Mouse (Mus musculus) CD4-positive, CD25-positive, alpha-beta regulatory T cell, adult 4 months (primary cell): ENCODE measurements around the gene Hist1h2ag. TPM values are rescaled to one million over a fixed set of nuclear protein-coding genes. Genes with fewer than 3 reads are reported as not detected.

ENCODE experiments used
- ATAC-seq: one replicate; pipeline ENCODE4 v1.8.0; 2017
- polyA plus RNA-seq, 2 experiments: library from polyadenylated mRNA; unstranded; fragments of 100-300 nt; shearing (Covaris generic); gene quantifications; one replicate each; pipeline ENCODE4 v1.2.1; 2017

Gene Hist1h2ag
- polyA plus RNA-seq, 2 experiments from 2014 or later: not detected

- no peak for ATAC-seq
Observed at GRCm38 (mm10) chr13:22036149-22036956, 6.4 kb downstream of the Hist1h2ag start.

DNA sequence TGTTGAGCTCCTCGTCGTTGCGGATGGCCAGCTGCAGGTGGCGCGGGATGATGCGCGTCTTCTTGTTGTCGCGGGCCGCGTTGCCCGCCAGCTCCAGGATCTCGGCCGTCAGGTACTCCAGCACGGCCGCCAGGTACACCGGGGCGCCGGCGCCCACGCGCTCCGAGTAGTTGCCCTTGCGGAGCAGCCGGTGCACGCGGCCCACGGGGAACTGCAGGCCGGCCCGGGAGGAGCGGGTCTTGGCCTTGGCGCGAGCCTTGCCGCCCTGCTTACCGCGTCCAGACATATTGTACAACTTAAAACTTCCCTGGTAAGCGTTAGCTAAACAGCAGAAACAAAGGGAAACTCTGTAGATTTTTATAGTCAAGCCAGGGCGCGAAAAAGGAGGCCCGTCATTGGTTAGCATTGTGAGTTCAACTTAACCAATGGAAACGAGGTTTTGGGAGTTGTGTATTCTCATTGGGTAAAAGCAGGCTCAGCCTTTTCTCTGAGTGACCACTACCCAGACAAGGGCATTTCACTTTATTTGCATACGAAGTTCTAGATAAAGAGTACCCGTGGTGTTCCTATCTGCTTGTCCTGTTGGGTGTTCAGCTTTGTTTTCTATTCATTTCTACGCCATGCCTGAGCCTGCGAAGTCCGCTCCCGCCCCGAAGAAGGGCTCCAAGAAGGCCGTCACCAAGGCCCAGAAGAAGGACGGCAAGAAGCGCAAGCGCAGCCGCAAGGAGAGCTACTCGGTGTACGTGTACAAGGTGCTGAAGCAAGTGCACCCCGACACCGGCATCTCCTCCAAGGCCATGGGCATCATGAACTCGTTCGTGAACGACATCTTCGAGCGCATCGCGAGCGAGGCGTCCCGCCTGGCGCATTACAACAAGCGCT is 7.2 kb downstream of the Hist1h2ag start, which contains the start of the genes Hist1h2ah and Hist1h2bk:
Gene Hist1h2ah, minus strand, starts transcription at position 302 of the 882 bp plus-strand sequence.
Gene Hist1h2bk, plus strand, starts transcription at position 604 of the 882 bp plus-strand sequence.
- peak; percentile 99 for ATAC-seq

DNA sequence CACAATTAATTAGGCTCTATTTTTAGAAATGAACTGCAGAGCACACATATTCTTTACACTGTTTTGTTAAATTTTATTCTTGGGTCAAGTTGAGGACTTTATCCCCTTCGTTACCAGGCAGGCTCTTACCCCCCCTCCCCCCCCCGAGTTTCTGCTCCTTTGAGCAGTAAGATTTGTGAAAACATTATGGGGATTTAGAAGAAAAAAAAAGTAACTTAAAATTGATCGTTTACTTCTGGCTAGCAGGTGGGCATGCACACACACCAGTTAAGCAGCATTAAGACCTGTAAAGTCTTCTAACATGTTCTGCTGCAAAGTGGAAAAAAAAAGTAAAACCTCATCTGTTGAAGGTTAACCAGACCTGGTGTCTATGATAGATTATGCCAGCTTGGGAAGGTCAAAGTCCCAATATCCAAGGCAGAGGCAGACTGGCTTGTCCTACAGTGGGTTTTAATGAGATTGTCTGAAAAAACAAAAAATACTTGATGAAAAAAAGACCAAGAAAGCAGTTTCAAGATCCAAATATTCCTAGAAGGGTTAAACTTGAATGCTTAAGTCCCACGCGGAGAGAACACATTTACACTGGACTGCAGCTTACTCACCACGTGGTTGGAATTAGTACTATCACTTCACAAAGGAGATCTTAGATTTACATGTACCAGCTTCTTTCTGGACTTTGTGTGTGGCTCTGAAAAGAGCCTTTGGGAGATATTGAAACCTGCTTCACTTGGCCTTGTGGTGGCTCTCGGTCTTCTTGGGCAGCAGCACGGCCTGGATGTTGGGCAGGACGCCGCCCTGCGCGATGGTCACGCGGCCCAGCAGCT is 8.1 kb downstream of the Hist1h2ag start:
- no peak for ATAC-seq

DNA sequence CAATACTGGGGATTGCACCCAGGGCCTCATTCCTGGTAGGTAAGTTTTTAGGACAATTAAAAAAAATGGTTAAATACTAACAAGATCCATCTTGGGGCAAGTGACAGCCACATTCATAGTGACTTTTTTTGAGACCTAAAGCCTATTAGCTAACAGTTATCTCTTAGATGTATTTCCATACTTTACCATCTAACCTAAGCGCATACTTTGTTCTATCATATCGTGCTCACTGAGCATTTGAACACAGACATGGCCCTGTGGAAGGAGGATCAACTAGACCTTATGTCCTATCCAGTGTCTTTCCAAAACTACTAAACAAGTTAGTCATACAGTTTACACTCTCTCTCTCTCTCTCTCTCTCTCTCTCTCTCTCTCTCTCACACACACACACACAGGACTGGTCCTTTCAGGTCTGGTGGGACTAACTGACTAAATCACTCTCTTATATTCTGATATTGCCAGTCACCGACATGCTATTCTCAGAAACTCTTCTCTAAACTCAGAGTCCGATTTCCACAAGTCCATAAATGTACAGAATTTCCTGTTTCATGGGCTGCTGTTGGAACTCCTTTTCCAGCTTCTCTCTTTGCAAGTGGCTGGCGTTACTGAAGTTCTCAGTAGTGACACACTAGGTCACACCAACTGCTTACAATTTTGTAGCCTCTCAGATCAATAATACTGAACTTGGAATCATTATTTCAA is 8.9 kb downstream of the Hist1h2ag start:
- ATAC-seq: no peak

- no peak for ATAC-seq
Observed at GRCm38 (mm10) chr13:22030493-22030892, 12.3 kb downstream of the Hist1h2ag start.

DNA sequence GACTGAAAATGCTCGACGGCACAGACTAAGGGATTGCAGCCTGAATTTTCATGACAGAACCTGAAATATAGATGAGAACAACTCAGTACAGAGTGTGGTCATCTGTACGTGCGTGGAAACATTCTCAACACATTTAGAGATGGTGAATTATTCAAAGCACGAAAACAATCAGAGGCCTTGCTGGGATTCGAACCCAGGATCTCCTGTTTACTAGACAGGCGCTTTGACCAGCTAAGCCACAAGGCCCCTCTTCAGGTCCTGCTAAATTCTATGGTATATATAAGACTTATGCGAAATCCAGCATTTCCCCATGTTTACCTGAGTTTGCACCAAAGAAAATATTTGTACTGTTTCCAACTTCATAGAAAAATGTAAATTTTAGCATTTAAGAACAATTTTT is 12.8 kb downstream of the Hist1h2ag start:
- ATAC-seq: no peak

GRCm38 (mm10) chr13:22028673-22029460 is 13.9 kb downstream of the Hist1h2ag start:
- peak; percentile 76 for ATAC-seq

DNA sequence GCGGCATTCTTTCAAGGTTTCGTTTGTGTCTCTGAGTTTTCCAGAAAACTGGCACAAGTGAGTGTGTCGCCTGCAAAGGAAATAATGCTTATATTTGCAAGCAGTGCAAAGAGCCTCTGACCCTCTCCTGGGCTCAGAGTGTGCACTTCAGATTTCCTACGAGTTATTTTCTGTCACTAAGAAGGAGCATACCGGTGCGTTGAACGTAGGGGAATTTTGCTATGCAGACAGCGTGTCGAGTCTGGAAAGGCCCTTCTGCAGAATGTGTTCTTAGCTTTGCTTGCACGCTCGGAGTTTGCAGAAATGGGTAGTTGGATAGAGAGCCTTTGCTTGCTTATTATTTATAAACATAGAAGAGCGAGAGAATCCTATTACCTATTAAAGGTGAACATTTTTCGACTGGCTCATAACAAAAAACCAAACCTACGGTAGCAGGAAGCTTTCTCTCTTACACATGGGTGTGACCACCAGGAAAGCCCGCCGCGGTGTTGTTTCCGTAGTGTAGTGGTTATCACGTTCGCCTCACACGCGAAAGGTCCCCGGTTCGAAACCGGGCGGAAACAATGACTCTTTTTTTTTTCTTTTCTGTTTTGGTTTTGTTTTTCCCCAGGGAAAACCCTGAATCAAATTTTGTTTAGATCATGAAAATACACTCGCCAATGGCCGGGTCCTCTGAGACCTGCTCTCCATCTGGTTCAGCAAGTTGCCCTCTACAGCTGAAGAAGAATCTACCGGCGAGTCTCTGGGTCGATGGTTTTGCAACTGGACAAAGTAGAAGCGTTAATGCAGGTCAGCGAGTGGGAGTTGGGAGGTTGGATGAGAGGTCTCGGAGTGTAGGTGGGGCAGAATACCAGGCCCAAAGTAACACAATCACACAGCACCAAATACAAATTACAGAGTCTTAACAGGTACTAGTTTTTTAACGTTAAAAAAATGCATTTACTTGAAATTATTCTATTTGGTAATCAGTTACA is 16.4 kb downstream of the Hist1h2ag start:
- peak; percentile 63 for ATAC-seq

DNA sequence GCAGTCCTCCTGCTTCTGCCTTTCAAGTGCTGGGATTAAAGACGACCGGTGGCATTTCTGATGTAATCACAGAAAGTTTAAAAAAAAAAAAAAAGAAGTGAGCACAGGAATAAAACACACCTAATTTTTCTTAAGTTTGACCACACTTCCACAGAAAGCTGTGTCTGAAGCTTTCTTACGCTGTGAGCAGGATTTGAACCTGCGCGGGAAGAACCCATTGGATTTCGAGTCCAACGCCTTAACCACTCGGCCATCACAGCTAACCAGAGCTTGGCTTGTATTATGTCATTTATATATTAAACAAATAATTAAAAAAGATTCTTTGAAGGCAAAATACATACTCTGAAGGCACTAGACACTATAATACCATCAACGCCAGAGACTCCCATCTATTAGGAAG is 20.5 kb downstream of the Hist1h2ag start:
- peak; percentile 46 for ATAC-seq

DNA sequence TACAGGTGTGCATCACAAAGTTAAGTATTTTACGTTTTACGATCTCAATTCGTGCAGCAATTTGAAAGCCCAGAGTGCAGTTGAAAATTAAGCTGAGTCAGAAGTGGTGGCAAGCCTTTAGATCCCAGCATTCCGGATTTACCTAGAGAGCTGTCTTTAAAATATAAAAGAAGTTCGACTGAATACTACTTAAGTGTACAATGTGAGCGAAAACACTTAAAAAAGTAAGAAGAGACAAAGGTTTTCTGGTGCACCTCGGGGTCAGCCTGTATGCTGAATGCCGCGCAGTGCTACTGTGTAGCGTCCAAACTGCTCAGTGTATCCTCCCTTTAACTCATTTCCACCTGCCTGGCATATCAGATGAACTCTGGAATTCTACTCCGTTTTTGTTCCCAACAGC is 21.2 kb downstream of the Hist1h2ag start:
- no peak for ATAC-seq

GRCm38 (mm10) chr13:22020901-22021339 is 21.8 kb downstream of the Hist1h2ag start:
- ATAC-seq: peak; percentile 28

- peak; percentile 48 for ATAC-seq
Observed at GRCm38 (mm10) chr13:22019934-22020835, 22.6 kb downstream of the Hist1h2ag start.

DNA sequence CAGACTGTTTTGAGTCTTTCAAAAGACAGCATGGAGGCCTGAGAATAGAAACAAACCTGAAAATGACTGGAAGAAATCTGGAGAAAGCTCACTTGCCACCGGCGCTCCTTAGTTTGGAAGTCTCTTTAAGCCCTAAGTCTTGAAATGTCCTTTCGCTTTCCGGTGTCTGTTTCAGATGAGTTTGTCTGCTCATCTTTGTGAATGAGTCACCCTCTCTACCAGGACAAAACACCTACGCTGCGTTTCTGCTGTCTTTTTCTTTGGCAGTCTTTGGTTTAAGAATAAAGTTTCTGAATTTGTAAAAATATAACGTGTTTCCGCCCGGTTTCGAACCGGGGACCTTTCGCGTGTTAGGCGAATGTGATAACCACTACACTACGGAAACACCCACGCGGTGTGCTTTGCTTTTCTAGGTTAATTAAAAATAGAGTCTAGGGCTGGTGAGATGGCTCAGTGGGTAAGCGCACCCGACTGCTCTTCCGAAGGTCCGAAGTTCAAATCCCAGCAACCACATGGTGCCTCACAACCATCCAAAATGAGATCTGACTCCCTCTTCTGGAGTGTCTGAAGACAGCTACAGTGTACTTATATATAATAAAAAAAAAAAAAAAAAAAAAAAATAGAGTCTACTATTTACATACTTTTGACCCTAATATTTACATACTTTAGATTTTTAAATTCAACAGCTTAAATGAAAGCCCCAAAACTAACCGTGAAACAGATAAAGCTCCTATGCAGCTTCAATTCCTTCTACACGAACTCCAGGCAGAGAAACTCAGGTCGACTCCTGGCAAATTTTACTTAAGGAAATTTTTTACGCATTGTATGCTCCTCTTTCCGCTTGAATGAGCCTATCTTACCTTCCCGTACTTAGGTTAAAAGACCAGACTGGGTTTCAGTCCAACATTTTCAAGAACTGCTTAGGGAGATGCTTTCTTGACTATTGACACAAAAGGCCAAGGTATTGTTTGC is 27.0 kb downstream of the Hist1h2ag start:
- peak; percentile 83 for ATAC-seq

DNA sequence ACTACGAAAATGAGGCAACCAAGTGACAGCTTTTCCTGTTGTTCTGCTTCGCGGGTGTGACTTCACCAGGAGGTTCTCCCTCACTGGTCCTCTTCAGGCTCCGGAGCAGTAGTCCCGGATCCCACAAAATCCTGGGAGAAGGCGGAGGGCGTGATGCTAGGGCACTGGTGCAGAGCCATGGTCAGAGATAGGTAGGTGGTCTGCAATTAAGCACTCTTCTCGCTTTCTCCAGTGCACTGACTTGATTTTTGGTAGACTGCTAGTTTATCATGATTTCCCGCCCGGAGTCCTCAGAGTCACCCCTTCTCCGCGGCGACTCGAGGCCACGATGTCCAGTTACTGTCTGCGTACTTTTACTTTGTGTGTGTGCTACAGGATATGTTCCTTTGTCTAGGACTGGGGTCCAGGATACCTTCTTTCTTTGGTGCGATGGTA is 28.3 kb downstream of the Hist1h2ag start:
- ATAC-seq: no peak

GRCm38 (mm10) chr13:22013716-22014115 is 29.0 kb downstream of the Hist1h2ag start:
- no peak for ATAC-seq

- ATAC-seq: no peak
Observed at GRCm38 (mm10) chr13:22009642-22010041, 33.1 kb downstream of the Hist1h2ag start, which contains the start of gene Prss16. Gene Prss16 (minus strand): TSS chr13:22009742.

DNA sequence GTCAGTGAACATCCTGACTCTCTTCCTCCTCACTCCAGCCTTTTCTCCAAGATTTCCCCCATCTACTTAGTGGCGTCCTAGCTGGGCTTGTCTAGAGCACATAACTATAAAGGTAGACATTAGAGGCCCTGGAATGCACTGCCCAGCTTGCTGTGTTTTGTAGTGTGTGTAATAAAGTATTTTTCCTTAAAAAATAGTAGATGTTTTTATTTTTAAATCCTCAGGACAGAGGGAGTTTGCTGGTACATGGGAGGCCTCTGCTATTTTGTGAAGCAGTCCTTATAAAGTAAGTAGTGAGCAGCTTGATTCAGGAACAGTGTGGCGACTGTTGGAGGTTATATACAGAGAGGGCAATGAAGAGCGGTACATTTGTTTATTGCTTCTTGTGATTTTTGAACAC is 34.0 kb downstream of the Hist1h2ag start:
- no peak for ATAC-seq
